Mouse (Mus musculus): ENCODE measurements around the gene Cpvl. TPM values are rescaled to one million over a fixed set of nuclear protein-coding genes. Genes with fewer than 3 reads are reported as not detected.

Gene Cpvl
- total and polyA plus RNA-seq, 3 experiments = not detected

GRCm38 (mm10) chr6:53986273-53986985 is 8.0 kb upstream of the Cpvl start:
- H3K4me3 ChIP-seq (replicated peaks in 1 of 3; ENCODE audit: low read depth in 2 of 3, low read length in 2 of 3, poor library complexity in 1 of 3) = peak overlapping the region in 1 of 3 experiments; percentile 3
- no peak overlapping the region for H3K27ac ChIP-seq (ENCODE audit: insufficient read depth, low read depth)
- no peaks in the 10 kb centered on the region for H3K36me3 ChIP-seq (replicated peaks in 1 of 2; ENCODE audit: control insufficient read depth in 1 of 2, insufficient read depth in 1 of 2, low read length in 1 of 2)
- dilution Hi-C loops (cut with MboI; ENCODE audit: extremely low pct_ligation_motif_present, extremely low pct_unique_long_range_greater_than_20kb, low sequenced_read_pairs) = no loop called here
- H3K9me3 ChIP-seq (replicated peaks; ENCODE audit: low read length) = no peaks in the 10 kb centered on the region
- H3K79me2 ChIP-seq (replicated peaks; ENCODE audit: control insufficient read depth, extremely low read depth, insufficient read depth, poor library complexity, severe bottlenecking) = no peaks in the 10 kb centered on the region
- TF ChIP-seq CHD1 (IDR thresholded peaks at IDR 0.05; ENCODE audit: low read depth, low read length) = no peak
- in situ Hi-C loops (cut with MboI; ENCODE audit: low pct_ligation_motif_present, low pct_unique_long_range_greater_than_20kb, low sequenced_read_pairs) = no loop called here
- peaks cover 6 to 25% of the 10 kb centered on the region in 2 experiments for H3K4me1 ChIP-seq (ENCODE audit: control insufficient read depth in 1 of 2, insufficient read depth in 2 of 2)
- no peaks in the 10 kb centered on the region for H3K27me3 ChIP-seq (replicated peaks)
- peak overlapping the region; percentile 32; the same call in 1 of the 2 replicates for H3K4me2 ChIP-seq (ENCODE audit: insufficient read depth, low read depth, poor library complexity, severe bottlenecking)
- DNase-seq (ENCODE audit: extremely low read depth) = no peak
- no peak overlapping the region for H3K9ac ChIP-seq (ENCODE audit: insufficient read depth, low read depth)

GRCm38 (mm10) chr6:53983820-53984219 is 5.3 kb upstream of the Cpvl start:
- Histone ChIP-seq H3K4me2 (ENCODE audit: insufficient read depth, low read depth, poor library complexity, severe bottlenecking) (no peak overlapping the region), H3K27ac (ENCODE audit: insufficient read depth, low read depth) (no peak overlapping the region), H3K79me2 (replicated peaks; ENCODE audit: control insufficient read depth, extremely low read depth, insufficient read depth, poor library complexity, severe bottlenecking) (no peaks in the 10 kb centered on the region), H3K27me3 (replicated peaks) (no peaks in the 10 kb centered on the region), H3K36me3 (replicated peaks in 1 of 2; ENCODE audit: control insufficient read depth in 1 of 2, insufficient read depth in 1 of 2, low read length in 1 of 2) (no peaks in the 10 kb centered on the region), H3K4me1 (ENCODE audit: control insufficient read depth in 1 of 2, insufficient read depth in 2 of 2) (peaks cover 6 to 25% of the 10 kb centered on the region in 2 experiments), H3K4me3 (replicated peaks in 1 of 3; ENCODE audit: low read depth in 2 of 3, low read length in 2 of 3, poor library complexity in 1 of 3) (no peak overlapping the region), H3K9me3 (replicated peaks; ENCODE audit: low read length) (no peaks in the 10 kb centered on the region), H3K9ac (ENCODE audit: insufficient read depth, low read depth) (no peak overlapping the region)
- in situ Hi-C loops (cut with MboI; ENCODE audit: low pct_ligation_motif_present, low pct_unique_long_range_greater_than_20kb, low sequenced_read_pairs) = no loop called here
- no peak for DNase-seq (ENCODE audit: extremely low read depth)
- dilution Hi-C loops (cut with MboI; ENCODE audit: extremely low pct_ligation_motif_present, extremely low pct_unique_long_range_greater_than_20kb, low sequenced_read_pairs) = no loop called here
- no peak for TF ChIP-seq CHD2 (IDR thresholded peaks at IDR 0.05; ENCODE audit: low read length)
- TF ChIP-seq MAFK (IDR thresholded peaks at IDR 0.05; ENCODE audit: insufficient replicate concordance, low read length) = peak; percentile 63; the same call in 1 of the 2 replicates

GRCm38 (mm10) chr6:53982612-53983011 is 4.1 kb upstream of the Cpvl start:
- no peak for DNase-seq (ENCODE audit: extremely low read depth)
- peak; percentile 9; the same call in 1 of the 2 replicates for TF ChIP-seq RAD21 (IDR thresholded peaks at IDR 0.05; ENCODE audit: low read depth, low read length)
- TF ChIP-seq SMC3 (IDR thresholded peaks at IDR 0.05; ENCODE audit: low read depth, low read length) = peak; percentile 48
- peak in 1 of 2 experiments; percentile 52; a peak in 2 of 4 replicates for TF ChIP-seq CTCF (conservative IDR thresholded peaks at IDR 0.05 in 1 of 2, IDR thresholded peaks at IDR 0.05 in 1 of 2; ENCODE audit: low read depth in 2 of 2, low read length in 2 of 2)
- no peak for TF ChIP-seq GABPA (IDR thresholded peaks at IDR 0.05; ENCODE audit: insufficient replicate concordance, low read depth, low read length)
- H3K36me3 ChIP-seq (replicated peaks in 1 of 2; ENCODE audit: control insufficient read depth in 1 of 2, insufficient read depth in 1 of 2, low read length in 1 of 2) = no peaks in the 10 kb centered on the region
- no peaks in the 10 kb centered on the region for H3K9me3 ChIP-seq (replicated peaks; ENCODE audit: low read length)
- H3K9ac ChIP-seq (ENCODE audit: insufficient read depth, low read depth) = no peak overlapping the region
- peaks cover 6 to 22% of the 10 kb centered on the region in 2 experiments for H3K4me1 ChIP-seq (ENCODE audit: control insufficient read depth in 1 of 2, insufficient read depth in 2 of 2)
- no peak overlapping the region for H3K4me3 ChIP-seq (replicated peaks in 1 of 3; ENCODE audit: low read depth in 2 of 3, low read length in 2 of 3, poor library complexity in 1 of 3)
- dilution Hi-C loops (cut with MboI; ENCODE audit: extremely low pct_ligation_motif_present, extremely low pct_unique_long_range_greater_than_20kb, low sequenced_read_pairs) (no loop called here), in situ Hi-C loops (cut with MboI; ENCODE audit: low pct_ligation_motif_present, low pct_unique_long_range_greater_than_20kb, low sequenced_read_pairs) (no loop called here)
- no peak overlapping the region for H3K27ac ChIP-seq (ENCODE audit: insufficient read depth, low read depth)
- no peaks in the 10 kb centered on the region for H3K27me3 ChIP-seq (replicated peaks)
- no peaks in the 10 kb centered on the region for H3K79me2 ChIP-seq (replicated peaks; ENCODE audit: control insufficient read depth, extremely low read depth, insufficient read depth, poor library complexity, severe bottlenecking)
- H3K4me2 ChIP-seq (ENCODE audit: insufficient read depth, low read depth, poor library complexity, severe bottlenecking) = no peak overlapping the region

All from CH12.LX (cell line).